Mouse (Mus musculus) frontal cortex, postnatal 14 days (tissue): ENCODE results near the gene Ugt1a5.
"Not testable (repeated sequence)": the region's sequence is repeated elsewhere in the genome, so short reads cannot be mapped to it uniquely, and the experiment has no call there.

ENCODE experiments used
- DNase-seq, 2 experiments: peaks; one replicate each; pipeline ENCODE4 v3.0.0; 2022; ENCODE audit warnings: low spot score in 2 of 2

Ugt1a5 gene

GRCm38 (mm10) chr1:88224029-88224776 lies 58.4 kb downstream of the Ugt1a5 start:
- DNase-seq: no peak

GRCm38 (mm10) chr1:88225301-88225700 lies 59.5 kb downstream of the Ugt1a5 start:
- not testable (repeated sequence) for DNase-seq

DNA sequence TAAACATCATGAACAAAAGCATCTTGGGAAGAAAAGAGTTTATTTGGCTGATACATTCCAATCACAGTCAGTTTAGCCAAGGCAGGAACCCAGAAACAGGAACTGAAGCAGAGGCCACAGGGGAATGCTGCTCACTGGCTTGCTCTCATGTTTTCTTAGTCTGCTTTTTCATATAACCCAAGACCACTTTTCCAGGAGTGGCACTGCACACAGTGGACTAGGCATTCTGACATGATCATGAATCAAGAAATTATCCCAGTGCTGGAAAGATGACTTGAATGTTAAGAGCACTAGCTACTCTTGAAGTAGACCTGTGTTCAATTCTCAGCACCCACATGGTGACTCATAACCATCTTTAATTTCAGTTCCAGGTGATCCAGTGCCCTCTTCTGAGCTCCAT lies 59.9 kb downstream of the Ugt1a5 start:
- no peak for DNase-seq

DNA sequence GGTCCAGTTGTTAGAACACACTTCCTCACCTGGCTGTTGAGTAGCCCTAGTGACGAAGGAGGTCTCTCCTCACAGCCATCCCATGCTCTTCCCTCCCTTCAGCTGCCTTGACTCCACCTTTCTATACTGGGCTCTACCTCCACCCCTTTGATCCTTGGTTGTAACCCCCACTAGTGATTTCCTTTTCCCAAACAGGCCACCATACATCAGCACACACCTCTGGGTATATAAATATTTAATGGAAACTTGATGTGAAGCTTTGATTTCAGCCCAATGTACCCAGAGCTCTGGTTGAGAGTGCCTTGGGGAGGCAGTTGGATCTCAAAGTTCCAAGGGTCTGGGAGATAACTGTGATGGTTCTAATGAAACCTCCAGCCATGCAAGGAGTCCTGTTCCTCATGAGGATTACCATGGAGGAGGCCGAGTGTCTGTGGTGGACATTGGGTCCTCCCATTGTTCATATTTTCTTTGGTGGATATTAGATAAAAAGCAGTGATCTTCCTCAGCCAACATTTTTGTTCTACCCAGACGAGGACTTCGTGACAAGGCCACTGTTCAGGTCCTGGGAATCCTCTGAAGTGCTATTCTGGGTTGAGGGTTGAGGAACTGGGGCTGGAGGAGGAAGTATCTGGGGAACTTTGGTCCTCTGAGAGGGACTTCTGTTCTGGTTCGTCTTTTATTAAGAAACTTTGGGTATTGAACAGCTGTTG lies 61.0 kb downstream of the Ugt1a5 start, which contains the start of gene Mroh2a:
Mroh2a (plus strand) TSS at position 317 of the 710 bp plus-strand sequence.
- no peak for DNase-seq

DNA sequence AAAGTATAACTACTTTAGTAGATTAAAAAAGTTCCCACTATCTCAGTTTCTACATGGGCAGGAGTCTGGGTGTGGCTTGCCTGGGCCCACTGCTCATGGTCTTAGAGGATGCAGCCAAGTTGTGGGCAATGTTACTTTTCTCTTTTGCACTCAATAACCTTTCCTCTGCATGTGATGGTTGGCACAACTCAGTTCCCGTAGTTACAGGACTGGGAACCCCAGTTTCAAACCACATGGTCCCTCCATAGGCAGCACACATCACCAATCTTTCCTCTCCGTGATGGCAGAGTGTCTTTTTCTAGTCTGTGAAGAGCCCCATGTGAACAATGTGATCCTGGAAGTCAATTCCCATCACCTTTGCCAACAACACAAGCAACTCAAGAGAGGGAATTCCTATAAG lies 61.7 kb downstream of the Ugt1a5 start:
- no peak for DNase-seq

DNA sequence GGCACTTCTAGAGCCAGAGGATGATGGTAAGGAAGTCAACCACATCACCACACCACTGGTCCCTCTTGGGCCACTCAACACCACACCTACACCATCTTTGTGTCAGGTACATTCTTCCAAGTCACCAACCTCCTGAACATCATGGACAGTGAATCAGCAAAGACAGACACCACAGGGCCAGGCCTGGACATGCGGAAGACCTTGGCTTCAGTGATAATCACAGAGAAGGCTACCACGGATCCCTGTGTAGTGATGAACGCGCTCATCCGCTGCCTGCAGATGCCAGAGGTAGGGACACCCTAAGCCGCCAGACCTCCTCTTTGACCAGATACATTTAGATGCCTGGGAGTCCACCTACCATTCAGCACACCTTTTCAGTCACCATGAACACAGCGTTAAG lies 62.3 kb downstream of the Ugt1a5 start:
- no peak for DNase-seq

DNA sequence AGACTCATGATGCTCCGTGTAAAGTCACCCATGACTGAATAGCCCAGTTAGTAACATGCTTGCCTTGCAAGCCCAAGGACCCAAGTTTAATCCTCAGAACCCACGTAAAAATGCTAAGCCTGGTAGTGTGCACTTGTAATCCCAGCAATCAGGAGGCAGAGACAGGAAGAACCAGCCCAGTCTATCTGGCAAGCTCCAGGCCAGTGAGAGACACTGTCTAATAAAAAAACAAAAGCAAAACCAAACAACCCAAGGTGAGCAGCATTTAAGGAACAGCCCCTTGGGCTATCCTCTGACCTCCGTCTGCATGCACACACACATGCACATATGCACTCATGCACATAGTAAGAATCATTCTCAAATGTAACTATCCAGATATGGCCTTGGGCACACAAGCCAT lies 63.8 kb downstream of the Ugt1a5 start:
- no peak for DNase-seq

DNA sequence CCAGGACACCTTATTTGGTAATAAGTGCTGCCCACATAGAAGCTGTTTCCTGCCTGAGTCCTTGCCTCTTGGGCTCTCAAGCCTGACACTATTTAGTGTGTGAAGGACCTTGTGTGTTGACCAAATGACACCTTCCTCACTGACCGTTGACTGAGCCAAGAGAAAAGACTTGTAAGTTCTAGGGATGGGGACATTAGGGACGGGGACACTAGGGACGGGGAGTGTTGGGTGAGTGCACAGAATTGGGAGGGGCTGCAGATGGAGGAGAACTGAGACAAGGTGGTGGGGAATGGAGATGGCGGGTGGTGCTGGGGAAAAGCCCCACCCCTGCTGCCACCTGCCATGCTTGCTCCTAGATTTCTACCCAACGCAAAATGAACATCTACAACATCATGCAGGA lies 64.2 kb downstream of the Ugt1a5 start:
- no peak for DNase-seq

DNA sequence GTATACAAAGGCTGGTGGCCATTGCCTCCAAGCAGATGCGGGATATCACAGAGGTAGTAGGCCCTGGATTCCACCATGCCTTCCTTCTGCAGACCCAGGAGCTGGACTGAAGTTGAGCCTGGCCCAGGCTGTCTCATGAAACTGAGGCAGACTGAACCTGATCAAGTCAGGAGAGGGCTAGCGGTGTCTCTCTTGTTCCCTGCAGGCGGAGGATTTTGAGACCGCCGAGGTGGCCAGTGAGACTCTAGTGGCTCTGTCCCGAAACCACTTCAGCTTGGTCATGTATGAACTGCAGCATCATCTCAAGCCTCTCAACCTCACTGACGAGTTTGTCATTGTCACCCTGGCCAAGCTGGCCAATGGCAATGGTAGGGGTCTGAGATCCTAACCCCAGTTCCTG lies 64.6 kb downstream of the Ugt1a5 start:
- DNase-seq: no peak

- DNase-seq: no peak
Observed at GRCm38 (mm10) chr1:88230981-88231802, 65.4 kb downstream of the Ugt1a5 start.

- no peak for DNase-seq
Observed at GRCm38 (mm10) chr1:88231803-88232499, 66.1 kb downstream of the Ugt1a5 start.

DNA sequence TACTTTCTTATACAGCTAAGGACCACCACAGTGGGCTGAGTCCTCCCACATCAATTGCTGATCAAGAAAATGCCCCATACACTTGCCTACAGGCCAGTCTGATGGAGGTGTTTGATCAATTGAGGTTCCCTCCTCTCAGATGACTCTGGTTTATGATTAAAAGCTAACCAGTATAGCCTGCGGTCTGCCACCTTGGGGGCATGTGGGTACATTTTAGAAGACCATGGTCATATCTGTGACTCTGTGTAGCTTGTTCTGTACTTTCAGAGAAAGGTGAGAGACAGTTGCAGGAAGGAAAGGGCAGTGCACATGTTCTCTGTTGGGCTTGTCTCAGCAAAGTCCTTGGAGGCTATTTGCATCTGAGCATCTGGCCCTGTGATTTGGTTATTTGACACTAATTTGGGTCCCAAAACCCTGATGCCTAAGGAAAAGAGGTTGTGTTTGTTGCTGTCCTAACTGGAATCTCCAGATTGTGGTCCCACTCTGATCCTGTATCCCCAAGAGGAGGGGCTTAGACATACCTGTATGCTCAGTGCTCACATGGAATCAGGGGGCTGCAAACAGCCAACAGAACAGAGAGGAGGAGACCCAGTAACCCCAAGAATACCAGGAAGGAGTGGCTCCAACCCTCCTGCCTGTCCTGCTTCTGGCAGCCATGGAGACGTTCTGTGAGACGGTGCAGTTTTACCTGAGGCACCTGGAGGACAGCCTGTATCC lies 67.0 kb downstream of the Ugt1a5 start:
- no peak for DNase-seq

DNA sequence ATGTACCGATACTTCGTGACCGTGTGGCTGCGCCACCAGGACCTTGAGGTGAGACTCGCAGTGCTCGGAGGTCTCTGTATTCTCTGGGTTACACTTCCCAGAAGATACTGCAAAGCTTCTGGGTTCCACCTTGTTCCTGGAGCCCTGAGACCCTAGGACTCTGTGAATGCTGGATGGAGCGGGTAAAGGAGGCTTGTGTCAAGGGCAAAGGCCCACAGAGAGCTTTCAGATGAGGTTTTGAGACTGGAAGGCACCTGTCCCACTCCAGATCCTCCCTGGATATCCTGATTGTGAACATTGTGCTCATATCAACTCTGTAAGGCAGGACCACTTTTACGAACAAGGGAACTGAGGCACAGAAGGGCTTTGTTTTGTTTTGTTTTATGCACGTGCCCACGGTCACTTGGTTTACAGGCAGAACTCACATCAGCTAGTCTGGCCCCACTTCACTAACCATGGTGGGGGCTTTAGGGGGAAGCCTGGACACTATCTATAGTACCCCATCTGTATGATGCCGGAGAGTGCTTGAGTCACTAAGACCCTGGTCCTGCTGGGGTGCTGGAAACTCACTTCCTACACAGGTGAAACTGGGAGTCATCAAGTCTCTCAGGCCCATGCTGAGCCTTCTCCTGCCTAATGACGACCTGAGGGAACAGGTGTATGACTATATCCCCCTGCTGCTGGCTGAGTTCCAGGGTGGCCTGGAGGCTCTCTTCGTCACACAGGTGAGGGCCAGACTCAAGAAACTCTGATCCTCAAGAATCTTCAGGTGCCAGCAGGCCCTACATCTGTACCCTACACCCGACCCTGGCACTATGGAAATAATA lies 67.8 kb downstream of the Ugt1a5 start:
- DNase-seq: no peak

- no peak for DNase-seq
Observed at GRCm38 (mm10) chr1:88234248-88234610, 68.4 kb downstream of the Ugt1a5 start.

GRCm38 (mm10) chr1:88234646-88235045 lies 68.8 kb downstream of the Ugt1a5 start:
- no peak for DNase-seq

DNA sequence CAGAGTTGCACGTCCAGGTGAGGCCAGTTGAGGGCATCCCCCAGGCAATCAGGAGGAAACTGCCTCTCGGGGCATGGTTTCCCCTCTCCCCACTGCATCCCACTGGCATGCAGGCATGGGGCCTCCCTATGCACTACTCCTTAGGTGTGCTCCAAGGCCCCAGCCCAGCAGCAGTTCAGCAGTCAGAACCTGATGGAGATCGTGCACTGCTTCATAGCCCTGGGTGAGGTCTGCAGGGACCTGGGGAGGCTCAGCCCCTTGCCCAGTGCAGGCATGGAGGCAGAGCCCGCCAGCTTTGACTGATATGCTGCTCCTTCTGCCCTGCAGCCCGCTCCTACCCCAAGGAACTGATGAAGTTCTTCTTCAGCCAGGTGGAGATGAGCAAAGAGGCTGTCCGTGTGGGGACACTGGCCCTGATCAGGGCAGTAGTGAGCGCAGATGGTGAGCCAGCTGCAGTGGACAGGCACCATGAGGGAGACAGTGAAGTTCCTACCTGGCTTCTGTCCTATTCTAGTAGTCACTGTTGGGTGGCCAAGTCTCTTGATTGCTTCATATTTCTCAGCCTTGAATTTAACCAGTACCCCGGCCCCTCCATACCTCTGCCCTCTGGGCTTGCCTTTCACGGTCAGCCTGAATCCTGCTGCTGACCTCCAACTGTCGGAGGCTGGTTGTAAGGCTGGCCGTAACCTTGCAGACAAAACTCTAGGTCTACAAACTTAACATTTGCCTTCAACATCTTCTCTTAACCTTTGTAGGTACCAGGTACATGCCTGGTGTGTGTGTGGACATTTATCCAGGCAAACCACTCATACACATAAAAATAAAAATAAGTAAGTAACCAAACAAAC lies 69.5 kb downstream of the Ugt1a5 start:
- DNase-seq: no peak

DNA sequence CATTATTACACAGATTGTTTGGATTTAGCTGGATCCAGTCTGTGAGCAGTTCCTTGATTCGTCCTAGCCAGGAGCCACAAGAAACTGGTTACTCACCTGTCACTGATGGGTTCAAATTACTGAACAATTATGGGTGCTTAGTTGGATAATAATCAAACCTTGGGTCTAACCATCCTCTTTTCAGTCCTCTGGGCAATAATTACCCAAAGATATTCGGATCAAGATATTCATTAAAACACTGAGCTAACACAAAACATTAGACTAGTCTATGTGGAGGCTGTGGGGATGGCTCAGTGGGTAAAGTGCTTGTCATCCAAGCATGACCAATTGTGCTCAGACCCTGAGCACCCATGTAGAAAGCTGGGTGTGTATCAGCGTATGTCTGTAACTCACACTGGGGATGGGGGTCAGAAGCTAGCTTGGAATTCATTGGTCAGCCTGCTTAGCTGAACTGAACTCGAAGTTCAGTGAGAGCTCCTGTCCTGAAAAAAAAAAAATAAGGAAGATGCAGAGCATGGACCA lies 70.1 kb downstream of the Ugt1a5 start:
- DNase-seq: no peak

GRCm38 (mm10) chr1:88237311-88237710 lies 71.5 kb downstream of the Ugt1a5 start:
- no peak for DNase-seq

DNA sequence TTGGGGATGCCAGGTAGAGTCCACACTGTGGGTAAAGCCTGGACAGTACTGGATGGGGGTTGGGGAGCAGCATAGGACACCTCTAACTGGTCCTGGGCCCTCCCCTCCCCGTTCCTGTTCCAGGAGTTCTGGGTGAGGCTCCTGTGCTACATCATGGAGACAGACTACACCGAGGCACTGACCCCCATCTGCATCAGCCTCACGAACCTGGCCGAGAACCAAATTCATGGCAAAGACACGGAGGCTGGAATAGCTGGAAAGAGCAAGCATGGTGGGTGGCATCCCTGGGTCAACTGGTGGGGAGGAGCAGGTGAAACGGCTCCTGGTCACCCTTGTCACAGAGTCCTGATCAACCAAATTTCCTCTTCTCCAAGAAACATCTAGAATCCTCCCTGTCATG lies 73.0 kb downstream of the Ugt1a5 start:
- no peak for DNase-seq
